Mouse (Mus musculus) small intestine, adult 2 months (tissue): ENCODE data around the gene Stra6.

Experiments
- CTCF ChIP-seq: fragments of 200-500 bp; IDR thresholded peaks from 2 replicates; pipeline ENCODE4 v1.5.1; 2012; ENCODE audit warnings: low read depth, mild to moderate bottlenecking, control low read depth, inconsistent platforms, low read length, moderate library complexity, mixed read lengths; ENCODE audit not compliant: insufficient replicate concordance, insufficient read length; ENCODE audit errors: extremely low read depth
- POLR2A ChIP-seq: fragments of 200-500 bp; IDR thresholded peaks from 2 replicates; pipeline ENCODE4 v1.6.1; 2012; ENCODE audit warnings: low read depth, mild to moderate bottlenecking, control low read depth, inconsistent platforms, low read length, moderate library complexity

DNA sequence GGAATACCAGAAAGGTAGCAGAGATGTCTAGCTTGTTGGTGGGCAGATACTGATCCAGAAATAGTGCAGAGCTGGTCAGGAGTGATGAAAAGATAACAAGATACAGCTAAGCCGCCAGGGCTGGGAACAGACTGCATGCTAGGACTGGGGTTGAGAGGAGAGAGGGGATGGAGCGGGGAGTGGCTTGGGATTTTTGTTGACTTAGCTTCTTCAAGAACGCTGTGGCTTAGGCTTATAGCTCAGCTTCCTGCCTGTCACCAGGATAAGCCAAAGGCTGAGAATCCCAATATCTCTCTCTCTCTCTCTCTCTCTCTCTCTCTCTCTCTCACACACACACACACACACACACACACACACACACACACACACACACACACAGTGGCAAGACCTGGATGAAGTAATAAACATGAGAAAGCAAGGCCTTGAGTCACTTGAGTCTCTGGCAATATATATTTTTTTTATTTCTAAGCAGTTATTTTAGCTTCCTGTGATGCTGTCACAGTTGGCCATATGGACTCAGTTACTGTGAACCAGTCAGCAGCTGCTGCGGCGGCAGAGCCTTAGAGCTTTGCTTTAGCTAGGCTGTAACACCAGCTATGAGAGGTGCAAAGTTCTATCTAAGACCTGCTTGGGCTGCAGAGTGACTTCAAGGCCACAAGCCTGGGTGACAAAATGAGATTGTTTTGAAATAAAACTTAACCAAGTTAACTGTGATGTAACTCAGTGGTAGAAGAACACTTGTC is 112.3 kb downstream of the Stra6 start:
- no peak for TF ChIP-seq CTCF
- TF ChIP-seq POLR2A, result no peak
